Mouse (Mus musculus): Measurements from ENCODE around the gene Mon2.

Gene Mon2

DNA sequence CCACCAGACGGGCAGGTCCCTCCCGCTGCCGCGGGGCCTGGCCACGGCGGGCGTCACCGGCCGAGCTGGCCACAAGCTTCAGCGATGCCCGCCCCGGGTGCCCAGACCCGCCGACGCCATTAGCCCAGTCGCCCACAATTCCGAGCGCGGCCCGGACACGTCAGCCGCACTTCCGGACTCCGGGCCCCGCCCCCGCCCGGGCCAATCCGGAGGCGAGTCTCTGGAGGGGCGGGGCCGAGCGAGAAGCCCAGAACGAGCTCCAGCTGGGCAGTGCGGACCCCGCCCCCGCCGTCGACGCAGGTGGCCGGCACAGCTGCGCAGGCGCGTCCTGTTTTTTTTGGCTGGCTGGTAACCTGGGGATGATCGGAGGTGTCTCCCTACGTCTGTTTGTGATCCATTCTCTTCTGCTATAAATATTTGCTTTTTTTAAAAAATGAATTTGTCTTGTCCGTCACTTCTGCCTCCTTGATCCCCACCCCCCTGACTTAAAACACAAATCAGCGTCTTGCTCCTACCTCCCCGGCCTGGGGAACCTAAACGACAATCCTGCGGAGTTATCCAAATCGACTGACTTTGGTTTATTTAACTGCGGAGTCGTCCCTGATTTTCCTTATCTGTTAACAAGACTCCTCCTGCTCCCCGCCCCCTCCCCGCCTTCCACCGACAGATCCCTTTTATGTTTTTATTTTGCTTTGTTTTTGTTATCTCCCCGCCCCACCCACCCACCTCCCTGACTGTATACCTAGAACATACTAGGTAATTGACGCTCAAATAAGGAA, at the start of gene Mon2:
Gene Mon2, minus strand, starts transcription at position 261 of the 779 bp plus-strand sequence.
- DNase-seq (ENCODE audit: low spot score): peak; percentile 100

DNA sequence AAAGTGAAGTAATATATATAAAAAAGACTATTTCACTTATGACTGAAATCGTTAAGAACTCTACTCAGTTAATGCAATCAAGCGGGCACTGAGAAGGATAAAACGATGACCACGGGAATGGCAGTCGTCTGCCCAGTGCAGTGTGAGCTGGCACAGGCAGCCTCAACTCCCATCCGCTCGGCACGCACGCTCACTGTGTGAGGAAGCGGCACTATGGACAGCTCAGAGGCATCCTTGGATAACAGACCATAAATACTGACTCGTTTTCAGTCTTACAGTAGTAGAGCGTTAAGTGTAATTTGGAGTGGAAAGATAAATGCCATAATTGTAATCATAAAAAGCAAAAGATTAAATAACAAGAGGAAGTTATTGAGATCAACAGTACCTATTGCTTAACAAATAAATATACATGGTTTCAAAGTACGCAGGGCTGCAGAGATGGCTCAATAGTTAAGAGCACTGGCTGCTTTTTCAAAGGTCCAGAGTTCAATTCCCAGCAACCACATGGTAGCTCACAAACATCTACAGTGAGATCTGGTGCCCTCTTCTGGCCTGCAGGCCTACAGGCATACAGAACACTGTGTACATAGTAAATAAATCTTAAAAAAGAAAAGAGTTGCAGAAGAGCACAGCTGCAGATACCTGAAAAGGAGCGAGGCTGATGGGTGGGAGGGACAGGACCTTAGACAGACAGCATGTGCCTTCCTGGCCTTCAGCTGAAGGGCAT, 44.5 kb upstream of the Mon2 start:
- DNase-seq (ENCODE audit: low spot score): no peak

DNA sequence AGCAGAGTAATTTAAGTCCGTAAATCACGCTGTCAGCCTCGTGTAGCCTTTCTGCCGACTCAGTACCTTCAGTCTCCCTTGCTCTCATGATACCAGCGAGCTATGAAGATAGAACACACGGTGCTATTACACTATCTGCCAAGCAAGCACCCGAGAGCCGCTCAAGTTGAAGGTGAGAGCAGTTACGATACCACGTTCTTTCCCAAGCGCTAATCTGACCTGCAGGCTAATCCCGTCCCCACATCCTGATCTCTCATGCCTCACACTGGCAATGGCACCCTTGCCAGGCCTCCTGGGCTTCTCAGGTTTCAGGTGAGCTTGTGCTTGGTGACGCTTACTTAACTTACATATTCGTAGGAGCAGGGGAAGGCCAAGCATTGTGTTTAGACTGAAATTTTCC, 40.6 kb upstream of the Mon2 start:
- DNase-seq (ENCODE audit: low spot score): no peak

DNA sequence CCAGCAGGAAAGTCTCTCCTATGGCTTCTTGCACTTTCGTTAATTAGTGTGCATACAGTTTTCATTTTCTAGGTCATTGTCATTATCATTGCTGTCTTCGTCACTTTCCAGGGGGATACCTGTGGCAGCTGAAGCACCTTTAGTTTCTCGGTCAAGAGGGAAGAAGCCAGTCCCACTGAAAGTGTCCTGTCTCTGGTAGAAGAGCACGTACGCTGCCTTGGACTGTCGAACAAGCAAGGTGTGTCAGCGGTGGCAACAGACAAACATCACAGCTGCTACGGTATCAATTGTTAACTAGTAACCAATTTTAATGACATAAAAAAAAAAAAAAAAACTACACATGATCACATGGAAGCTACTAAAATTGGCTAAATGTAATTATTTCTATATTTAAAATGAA, 37.2 kb upstream of the Mon2 start:
- DNase-seq (ENCODE audit: low spot score): no peak

DNA sequence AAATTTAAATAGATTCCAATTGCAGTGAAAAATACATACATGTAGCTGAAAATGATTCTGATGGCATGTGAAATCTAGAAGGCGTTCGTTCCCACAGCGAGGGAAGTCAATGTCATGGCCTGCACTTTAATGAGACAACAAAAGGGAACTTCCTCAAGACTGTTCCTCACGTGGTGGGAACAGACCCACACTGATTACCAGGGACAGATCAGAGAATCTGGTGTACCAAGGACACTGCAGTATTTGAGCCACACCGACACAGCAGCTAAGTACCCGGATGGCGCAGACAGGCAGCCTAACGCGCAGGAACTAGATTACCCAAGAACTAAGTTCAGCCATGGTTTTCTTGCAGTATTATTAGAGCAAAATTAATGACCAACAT, 36.5 kb upstream of the Mon2 start:
- DNase-seq (ENCODE audit: low spot score): no peak

DNA sequence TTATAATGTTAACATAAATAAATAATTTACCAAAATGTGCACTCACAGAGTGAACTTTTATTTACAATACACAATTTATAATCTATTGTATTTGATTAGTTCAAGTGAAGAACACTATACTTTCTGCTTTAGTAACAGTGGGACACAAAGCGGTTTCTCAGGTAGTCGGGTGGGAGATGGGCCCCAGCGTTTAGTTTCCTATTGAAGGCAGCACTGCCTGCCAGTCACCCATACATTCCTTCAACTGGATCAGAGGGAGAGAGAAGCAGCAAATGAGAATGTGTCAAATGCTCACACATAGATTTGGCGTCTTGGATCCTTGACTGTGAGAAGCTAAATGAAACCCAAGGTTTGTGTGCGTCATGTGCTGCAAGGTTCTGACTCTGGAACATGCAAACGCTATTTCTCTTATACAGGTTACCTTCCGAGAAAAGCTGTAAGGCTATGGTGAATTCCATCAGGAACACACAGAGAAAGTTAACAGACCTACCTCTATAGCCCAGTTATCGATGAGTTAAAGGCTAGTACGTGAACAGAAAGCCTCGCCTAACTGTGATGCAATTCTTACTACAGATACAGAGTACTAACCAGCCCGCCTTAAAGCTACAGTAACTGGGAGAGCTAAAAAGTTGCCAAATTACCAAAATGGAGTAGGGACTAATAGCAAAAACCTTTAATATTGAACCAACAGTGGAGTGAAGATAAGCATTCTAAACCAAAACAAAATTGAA, 35.9 kb upstream of the Mon2 start:
- DNase-seq (ENCODE audit: low spot score): no peak

DNA sequence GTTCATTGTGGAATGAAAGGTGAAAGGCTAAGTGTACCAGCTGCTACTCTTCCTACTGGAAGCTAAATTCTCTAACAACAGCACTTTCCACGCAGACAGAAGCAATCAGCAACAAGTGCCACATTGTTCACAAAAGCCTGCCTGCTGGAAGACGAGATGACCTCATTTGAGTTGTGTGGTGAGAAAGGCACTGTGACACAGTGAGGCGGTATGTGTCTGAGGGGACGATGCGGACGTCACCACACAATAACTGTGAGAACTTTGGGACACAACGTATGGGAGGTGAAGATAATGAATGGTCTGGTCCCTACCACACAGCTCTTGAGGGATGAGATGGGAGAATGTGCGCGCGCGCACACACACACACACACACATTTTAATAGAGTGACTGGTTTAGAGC, 34.2 kb upstream of the Mon2 start:
- DNase-seq (ENCODE audit: low spot score): no peak

DNA sequence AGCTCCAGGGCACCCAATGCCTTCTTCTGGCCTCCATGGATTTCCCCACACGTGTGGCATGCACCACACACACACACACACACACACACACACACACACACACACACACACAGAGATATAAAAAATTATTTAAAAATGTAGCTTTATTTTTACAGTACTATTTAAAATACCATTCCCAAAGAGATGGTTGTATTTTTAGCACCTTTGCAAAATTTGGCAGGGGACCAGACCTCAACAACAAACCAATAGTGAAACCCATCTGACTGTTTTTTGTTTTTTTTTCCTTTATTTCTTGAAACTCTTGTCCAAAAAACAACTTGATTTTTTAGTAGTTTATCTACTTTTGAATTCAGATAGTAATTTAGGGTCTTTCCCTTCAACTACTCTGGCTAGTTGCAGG, 32.2 kb upstream of the Mon2 start:
- no peak for DNase-seq (ENCODE audit: low spot score)

DNA sequence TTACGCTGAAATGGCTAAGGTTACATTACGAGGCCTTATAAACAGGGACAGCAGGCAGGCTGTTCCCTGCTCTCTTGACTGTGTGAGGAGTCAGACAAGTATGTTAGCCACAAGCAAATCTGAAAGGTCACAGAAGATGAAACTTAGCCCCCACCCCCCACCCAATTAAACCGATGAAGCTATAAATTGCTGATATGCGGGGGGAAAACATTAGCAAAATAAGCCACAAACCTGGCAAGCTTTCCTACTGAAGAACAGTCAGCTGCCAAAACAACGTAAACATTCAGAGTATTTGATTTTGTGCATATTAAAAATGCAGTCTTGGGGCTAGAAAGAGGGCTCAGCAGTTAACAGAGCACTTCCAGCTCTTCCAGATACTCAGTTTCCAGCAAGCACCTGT, 31.8 kb upstream of the Mon2 start:
- DNase-seq (ENCODE audit: low spot score): no peak

DNA sequence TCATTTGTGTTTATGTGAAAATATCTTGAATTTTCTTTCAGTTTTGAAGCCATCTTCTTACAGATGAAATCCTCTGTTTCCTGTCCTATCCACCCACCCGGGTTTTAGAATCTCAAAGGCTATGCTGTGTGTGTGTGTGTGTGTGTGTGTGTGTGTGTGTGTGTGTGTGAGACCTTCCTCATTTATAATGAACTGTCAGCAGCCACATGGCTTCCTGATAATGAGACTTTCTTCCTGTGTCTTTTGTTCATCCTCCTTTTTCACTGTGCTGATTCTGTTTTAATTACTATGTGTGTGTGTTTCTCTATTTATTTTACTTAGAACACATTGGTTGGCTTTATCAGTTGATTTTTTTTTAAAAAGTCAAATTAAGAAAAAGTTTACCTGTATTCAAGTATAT, 25.0 kb upstream of the Mon2 start:
- no peak for DNase-seq (ENCODE audit: low spot score)

DNA sequence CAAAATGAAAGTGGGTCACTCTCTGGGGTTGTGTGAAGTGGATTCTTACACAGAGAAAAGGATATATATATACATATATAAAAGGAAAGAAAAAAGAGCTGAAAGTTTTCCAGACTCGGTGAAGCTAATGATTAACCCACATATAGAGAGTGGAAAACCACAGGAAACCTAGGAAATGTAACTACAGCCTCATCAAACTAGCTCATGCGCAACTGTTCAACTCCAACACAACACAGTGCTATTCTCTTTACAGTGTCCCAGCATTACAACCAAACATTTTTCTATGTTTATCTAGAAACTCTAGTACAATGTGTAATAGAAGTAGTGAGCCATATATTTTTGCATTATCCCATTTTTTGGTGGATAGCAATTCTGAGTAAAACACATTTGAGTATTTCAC, 24.3 kb upstream of the Mon2 start:
- no peak for DNase-seq (ENCODE audit: low spot score)

DNA sequence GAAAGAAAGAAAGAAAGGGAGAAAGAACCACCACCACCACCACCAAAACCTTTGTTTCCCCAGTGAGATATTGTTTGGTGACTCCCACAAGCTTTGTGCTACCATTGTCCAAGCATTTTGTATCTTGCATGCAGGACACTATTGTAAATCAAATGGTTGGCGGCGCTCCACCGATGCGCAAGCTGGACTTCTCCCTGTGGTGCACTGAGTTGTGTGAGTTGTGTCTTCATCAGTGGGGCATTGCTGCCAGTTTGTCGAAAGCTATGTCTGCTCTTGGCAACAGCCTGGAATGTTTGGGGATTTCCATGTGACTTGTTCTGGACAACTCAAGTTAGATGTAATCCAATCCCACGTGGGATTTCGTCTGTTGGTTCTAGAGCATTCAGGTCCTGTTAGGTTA, 18.2 kb upstream of the Mon2 start:
- no peak for DNase-seq (ENCODE audit: low spot score)

DNA sequence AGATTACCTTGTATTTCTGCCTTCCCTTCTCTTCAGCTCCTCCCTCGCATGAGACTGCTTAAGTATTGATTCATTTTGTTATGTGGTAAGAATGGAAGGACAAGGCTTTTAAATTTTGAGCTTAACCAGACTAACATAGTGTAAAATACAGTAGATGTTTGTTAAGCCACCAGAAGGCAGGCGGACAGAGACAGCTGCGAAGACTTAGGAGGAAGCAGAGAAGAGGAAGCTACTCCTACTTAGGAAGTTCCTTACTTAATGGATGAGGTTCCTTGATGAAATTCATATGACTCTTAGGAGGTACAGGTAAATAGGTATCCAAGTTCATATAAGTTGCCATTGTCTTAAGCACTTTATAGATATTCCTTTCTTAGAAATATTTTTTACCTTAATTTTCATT, 16.3 kb upstream of the Mon2 start:
- DNase-seq (ENCODE audit: low spot score): no peak

DNA sequence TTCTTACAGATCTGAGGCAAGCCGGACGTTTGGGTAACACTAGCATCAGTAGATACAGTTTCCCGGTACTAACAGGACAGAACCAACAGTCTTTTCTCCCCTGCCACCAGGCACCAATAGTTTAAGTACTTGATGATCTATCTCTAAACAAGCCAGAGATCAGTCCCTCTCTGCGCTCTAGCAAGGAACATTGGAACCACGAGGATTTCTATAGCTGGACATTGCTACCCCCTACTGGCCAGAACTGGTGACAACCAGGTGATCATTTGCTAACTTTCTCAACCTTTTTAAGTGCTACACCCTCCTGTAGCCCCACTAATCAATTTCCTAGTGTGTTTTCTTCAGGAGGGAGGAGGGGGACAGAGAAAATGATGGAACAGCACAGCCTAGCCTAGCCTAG, 15.4 kb upstream of the Mon2 start:
- DNase-seq (ENCODE audit: low spot score): peak; percentile 82

DNA sequence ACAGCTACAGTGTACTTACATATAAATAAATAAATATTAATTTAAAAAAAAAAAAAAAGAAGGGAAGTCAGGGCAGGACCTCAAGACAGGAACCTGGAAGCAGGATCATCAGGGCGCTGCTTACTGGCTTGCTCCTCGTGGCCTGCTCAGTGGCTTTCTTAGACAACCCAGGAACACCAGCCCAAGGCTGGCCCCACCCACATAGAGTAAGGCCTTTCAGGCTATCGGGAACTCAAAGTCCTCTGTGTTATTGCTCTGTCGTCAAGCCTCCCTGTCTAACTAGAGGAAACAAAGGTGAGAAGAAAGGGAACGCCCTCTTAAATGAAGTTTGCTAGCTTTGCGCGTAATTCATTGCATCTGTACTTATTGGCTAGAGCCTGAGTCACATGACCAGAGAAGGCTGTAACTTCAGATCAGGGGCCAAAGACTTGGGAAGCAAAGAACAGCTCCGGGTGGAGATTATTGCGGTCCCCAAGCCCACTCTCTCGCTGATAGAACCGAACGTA, 13.2 kb upstream of the Mon2 start:
- DNase-seq (ENCODE audit: low spot score): no peak

DNA sequence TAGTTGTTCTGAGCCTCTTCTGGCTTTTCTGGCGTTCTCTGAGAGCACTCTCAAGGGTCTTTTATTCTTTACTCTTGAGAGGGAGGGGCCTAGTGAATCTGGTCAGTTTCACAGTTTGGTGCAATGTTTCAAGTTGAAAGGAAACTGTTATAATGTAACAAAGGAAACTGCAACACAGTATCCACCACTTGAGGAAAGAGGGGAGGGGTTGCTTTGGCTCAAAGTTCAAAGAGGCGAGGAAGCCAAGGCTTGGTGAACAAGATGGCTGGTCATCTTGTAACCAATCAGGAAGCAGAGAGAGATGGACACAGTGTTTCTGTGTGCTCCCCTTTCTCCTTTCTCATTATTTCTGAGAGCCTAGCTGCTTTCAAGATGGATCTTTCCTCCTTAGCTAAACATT, 10.5 kb upstream of the Mon2 start:
- DNase-seq (ENCODE audit: low spot score): no peak

DNA sequence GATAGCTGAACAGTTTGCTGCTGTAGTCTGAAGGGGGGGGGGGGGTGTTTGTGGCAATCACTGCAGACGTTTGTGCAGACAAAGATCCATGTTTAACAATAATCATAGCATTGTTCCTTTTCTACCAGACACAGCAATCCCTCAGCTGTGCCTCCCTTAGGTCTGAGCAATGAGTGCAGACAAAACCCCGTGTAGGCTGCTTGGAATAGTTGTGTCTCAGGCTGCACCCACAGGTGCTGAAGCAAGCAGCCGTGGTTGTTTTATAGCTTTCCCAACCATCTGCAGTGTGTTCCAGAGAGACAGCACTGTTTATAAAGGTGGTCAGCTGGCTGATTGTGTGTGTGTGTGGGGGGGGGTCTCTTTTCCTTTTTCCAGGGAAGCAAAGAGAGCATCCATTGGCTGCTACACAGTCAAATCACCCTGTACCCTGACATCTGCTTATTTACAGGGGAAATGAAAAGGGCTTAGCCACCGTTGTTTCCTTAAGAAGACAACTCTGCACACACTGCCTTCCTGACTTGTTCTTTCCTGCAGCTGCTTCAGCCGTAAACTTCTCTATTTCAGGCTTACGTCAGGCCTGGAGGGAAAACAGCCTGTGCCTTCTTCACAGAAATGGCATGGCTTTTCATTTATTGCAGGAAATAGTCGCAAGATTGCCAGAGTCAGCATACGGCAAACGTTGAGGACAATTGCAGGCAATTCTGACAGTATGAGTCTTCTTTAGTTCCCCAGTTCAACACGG, 8.8 kb upstream of the Mon2 start:
- no peak for DNase-seq (ENCODE audit: low spot score)

DNA sequence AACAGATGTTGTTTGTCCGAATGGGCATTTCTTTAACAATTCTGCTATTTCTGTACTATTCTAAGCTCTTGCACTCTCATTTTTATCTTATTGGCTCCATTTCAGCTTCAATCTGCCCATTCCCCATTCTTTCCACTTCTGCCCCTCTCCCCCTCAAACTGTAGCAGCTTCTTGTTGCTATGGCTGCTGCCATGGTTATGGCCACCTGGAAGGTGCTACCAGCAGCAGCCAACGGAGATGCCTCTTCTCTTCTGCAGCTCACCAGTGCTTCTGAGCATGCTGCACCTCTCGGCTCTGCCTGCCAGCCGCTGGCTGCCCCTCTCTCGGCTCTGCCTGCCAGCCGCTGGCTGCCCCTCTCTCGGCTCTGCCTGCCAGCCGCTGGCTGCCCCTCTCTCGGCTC, 8.0 kb upstream of the Mon2 start:
- DNase-seq (ENCODE audit: low spot score): no peak

DNA sequence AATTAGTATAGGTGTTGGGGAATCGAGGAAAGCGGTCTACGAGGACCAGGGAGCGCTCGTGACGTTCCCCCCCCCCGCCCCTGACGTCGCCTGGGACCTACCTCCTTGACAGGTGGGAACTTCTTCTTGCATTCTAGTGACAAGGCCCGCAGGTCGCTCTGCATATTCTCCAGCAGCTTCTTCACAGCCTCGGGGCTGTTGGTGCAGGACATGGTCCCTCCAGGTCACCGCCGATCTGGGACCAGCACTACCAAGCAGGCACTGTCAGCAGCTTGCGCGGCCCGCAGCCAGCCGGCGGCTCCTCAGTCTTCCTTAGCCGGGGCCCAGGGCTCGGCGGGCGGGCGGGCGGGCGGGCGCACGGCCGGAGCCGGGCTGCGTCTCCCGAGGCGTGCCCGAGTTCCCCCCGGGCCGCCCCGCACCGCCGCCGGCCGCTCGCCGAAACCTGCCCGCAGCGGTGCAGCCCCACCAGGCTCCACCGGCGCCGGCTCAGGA, 508 bp downstream of the Mon2 start:
- DNase-seq (ENCODE audit: low spot score): no peak

DNA sequence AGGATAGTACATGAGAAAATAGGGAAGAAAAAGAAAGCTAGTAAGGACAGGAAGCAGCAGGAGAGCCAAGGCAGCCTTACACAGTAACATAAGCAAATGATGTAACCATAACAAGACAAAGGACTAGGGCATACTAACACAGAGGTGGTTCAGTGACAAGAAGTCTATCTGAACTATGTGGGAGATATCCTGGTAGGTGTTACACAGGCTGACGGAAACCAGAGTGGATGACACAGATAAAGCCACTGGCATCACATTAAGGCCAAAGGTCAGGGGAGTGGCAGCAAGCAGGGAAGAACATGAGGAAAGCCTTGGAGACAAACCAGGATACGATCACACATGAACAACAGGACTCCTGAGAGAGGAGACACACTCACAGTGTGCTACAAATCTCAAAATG, 4.3 kb downstream of the Mon2 start:
- DNase-seq (ENCODE audit: low spot score): no peak

DNA sequence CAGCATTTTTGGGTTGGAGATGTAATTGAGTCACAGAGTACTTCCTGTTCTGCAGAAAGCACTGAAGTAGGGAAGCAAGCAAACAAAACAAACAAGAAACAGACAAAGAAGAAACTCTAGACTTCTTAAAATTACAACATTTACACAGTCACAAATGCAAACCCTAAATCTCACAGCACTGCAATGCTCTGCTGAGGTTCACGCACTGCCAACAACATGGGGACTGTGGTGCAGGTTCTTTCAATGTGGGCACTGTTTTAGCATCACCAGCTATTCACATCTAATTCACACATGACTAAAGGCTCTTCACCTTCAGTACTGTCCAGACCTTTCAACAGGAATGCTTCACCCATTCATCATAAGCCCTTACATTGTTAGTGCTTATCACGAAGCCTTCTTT, 13.3 kb downstream of the Mon2 start:
- DNase-seq (ENCODE audit: low spot score): no peak

DNA sequence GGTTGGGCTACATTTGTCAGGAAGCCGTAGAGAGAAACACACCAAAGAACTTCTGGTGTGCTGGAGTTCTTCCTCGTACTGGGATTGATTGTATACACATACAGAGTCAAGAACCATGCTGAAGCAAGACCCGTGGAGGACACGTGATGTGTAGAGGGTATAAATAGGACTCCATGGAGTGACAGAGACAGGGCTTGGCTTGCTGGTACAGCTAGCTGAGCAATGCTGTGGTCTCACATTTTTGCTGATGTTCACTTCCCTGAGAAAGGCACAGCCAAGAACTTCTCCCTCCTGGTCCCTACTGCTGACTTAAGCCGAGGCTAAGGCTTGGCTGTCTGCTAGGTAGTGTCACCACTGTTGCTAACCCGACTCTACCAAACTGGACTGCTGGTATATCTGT, 15.5 kb downstream of the Mon2 start:
- no peak for DNase-seq (ENCODE audit: low spot score)

Measured in MN1 (cell line).